Mouse (Mus musculus) cerebellum, adult 8-10 months (tissue): ENCODE results near the gene Gp5.

Experiments used
- DNase-seq: peaks from one replicate; pipeline ENCODE4 v3.0.0; 2022

Gene Gp5

GRCm38 (mm10) chr16:30275558-30276340 lies 34.8 kb downstream of the Gp5 start:
- no peak for DNase-seq

GRCm38 (mm10) chr16:30273065-30273464 lies 37.5 kb downstream of the Gp5 start:
- DNase-seq, result no peak

- no peak for DNase-seq
Measured at GRCm38 (mm10) chr16:30271941-30272595, 38.5 kb downstream of the Gp5 start.

- DNase-seq, result no peak
Measured at GRCm38 (mm10) chr16:30271223-30271761, 39.3 kb downstream of the Gp5 start.

GRCm38 (mm10) chr16:30267359-30267758 lies 43.2 kb downstream of the Gp5 start, which contains the start of gene Cpn2:
Gene Cpn2, minus strand, starts transcription at chr16:30267499.
- no peak for DNase-seq

GRCm38 (mm10) chr16:30266561-30266960 lies 44.0 kb downstream of the Gp5 start:
- DNase-seq, result no peak

- DNase-seq, result no peak
Measured at GRCm38 (mm10) chr16:30265611-30266010, 45.0 kb downstream of the Gp5 start.

GRCm38 (mm10) chr16:30263156-30263555 lies 47.4 kb downstream of the Gp5 start:
- no peak for DNase-seq

- peak; percentile 53 for DNase-seq
Measured at GRCm38 (mm10) chr16:30262664-30263063, 47.9 kb downstream of the Gp5 start.

GRCm38 (mm10) chr16:30262157-30262556 lies 48.4 kb downstream of the Gp5 start:
- DNase-seq, result no peak

GRCm38 (mm10) chr16:30261341-30261740 lies 49.2 kb downstream of the Gp5 start:
- no peak for DNase-seq

- no peak for DNase-seq
Measured at GRCm38 (mm10) chr16:30260012-30260635, 50.5 kb downstream of the Gp5 start.

GRCm38 (mm10) chr16:30259444-30259843 lies 51.1 kb downstream of the Gp5 start:
- no peak for DNase-seq

GRCm38 (mm10) chr16:30258441-30258840 lies 52.1 kb downstream of the Gp5 start:
- no peak for DNase-seq

- no peak for DNase-seq
Measured at GRCm38 (mm10) chr16:30257718-30258117, 52.9 kb downstream of the Gp5 start.
